Mouse (Mus musculus): ENCODE measurements around the gene Ahsg. TPM values are rescaled to one million over a fixed set of nuclear protein-coding genes. Genes with fewer than 3 reads are reported as not detected.

Ahsg gene
- polyA plus RNA-seq, 1 experiment from 2014 or later = 2,676 TPM

- Histone ChIP-seq H3K27ac (replicated peaks) (no peak overlapping the region), H3K4me3 (replicated peaks) (no peak overlapping the region), H3K27me3 (no peaks in the 10 kb centered on the region), H3K4me2 (no peak overlapping the region), H3K36me3 (replicated peaks) (peaks cover 63% of the 10 kb centered on the region), H3K4me1 (replicated peaks) (no peaks in the 10 kb centered on the region), H3K9me3 (replicated peaks) (no peaks in the 10 kb centered on the region), H3K9ac (no peak overlapping the region)
- WGBS (ENCODE audit: insufficient replicate concordance) = 89% methylated on average over 8 of the region's 8 CpGs
- ATAC-seq (ENCODE audit: insufficient read depth) = no peak
Observed at GRCm38 (mm10) chr16:22872397-22872796, 18.7 kb upstream of the Ahsg start.

DNA sequence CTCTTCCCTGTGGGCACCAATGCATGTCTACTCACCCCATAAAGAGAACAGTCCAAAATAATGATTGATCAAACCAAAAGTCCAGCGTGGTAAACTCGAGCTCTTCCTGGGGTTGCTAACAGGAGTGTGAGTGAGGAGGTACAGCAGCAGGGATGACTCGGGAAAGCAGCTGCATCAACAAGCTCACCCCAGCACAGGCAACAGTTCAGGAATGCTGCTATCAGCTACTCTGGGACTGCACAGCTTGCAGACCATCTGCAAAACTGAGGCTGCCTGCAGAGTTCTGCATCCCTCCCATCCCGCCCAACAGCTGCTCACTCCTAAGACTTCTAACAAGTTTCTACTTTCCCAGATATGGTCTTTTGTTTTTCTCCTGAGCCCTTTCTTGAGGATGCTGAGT lies 17.7 kb upstream of the Ahsg start:
- Histone ChIP-seq H3K27ac (replicated peaks) (no peak overlapping the region), H3K27me3 (no peaks in the 10 kb centered on the region), H3K4me2 (no peak overlapping the region), H3K4me1 (replicated peaks) (no peaks in the 10 kb centered on the region), H3K36me3 (replicated peaks) (peaks cover 54% of the 10 kb centered on the region), H3K9ac (no peak overlapping the region), H3K9me3 (replicated peaks) (no peaks in the 10 kb centered on the region), H3K4me3 (replicated peaks) (no peak overlapping the region)
- no peak for ATAC-seq (ENCODE audit: insufficient read depth)
- 66% methylated on average over 4 of the region's 4 CpGs for WGBS (ENCODE audit: insufficient replicate concordance)

- ATAC-seq (ENCODE audit: insufficient read depth) = no peak
- Histone ChIP-seq H3K4me1 (replicated peaks) (no peaks in the 10 kb centered on the region; the same call in 1 of the 2 replicates), H3K4me3 (replicated peaks) (no peak overlapping the region), H3K9me3 (replicated peaks) (no peaks in the 10 kb centered on the region), H3K27me3 (no peaks in the 10 kb centered on the region), H3K27ac (replicated peaks) (no peak overlapping the region), H3K9ac (no peak overlapping the region), H3K4me2 (no peak overlapping the region), H3K36me3 (replicated peaks) (peaks cover 24% of the 10 kb centered on the region)
- 49% methylated on average over 9 of the region's 9 CpGs for WGBS (ENCODE audit: insufficient replicate concordance)
Observed at GRCm38 (mm10) chr16:22876218-22877043, 14.6 kb upstream of the Ahsg start.

GRCm38 (mm10) chr16:22877660-22878390 lies 13.3 kb upstream of the Ahsg start:
- 72% methylated on average over 11 of the region's 11 CpGs for WGBS (ENCODE audit: insufficient replicate concordance)
- Histone ChIP-seq H3K36me3 (replicated peaks) (peaks cover 10% of the 10 kb centered on the region), H3K4me3 (replicated peaks) (no peak overlapping the region), H3K4me2 (no peak overlapping the region), H3K9ac (no peak overlapping the region), H3K9me3 (replicated peaks) (no peaks in the 10 kb centered on the region), H3K27ac (replicated peaks) (no peak overlapping the region), H3K27me3 (no peaks in the 10 kb centered on the region), H3K4me1 (replicated peaks) (peaks cover 11% of the 10 kb centered on the region)
- no peak for ATAC-seq (ENCODE audit: insufficient read depth)

GRCm38 (mm10) chr16:22878716-22879115 lies 12.4 kb upstream of the Ahsg start:
- no peak overlapping the region for H3K27ac ChIP-seq (replicated peaks)
- no peaks in the 10 kb centered on the region for H3K27me3 ChIP-seq
- H3K9me3 ChIP-seq (replicated peaks) = no peaks in the 10 kb centered on the region
- peaks cover under 1% of the 10 kb centered on the region; the same call in 1 of the 2 replicates for H3K36me3 ChIP-seq (replicated peaks)
- H3K4me1 ChIP-seq (replicated peaks) = peaks cover 17% of the 10 kb centered on the region
- WGBS (ENCODE audit: insufficient replicate concordance) = 57% methylated on average over 7 of the region's 7 CpGs
- H3K9ac ChIP-seq = no peak overlapping the region
- no peak overlapping the region for H3K4me2 ChIP-seq
- H3K4me3 ChIP-seq (replicated peaks) = no peak overlapping the region
- no peak for ATAC-seq (ENCODE audit: insufficient read depth)

DNA sequence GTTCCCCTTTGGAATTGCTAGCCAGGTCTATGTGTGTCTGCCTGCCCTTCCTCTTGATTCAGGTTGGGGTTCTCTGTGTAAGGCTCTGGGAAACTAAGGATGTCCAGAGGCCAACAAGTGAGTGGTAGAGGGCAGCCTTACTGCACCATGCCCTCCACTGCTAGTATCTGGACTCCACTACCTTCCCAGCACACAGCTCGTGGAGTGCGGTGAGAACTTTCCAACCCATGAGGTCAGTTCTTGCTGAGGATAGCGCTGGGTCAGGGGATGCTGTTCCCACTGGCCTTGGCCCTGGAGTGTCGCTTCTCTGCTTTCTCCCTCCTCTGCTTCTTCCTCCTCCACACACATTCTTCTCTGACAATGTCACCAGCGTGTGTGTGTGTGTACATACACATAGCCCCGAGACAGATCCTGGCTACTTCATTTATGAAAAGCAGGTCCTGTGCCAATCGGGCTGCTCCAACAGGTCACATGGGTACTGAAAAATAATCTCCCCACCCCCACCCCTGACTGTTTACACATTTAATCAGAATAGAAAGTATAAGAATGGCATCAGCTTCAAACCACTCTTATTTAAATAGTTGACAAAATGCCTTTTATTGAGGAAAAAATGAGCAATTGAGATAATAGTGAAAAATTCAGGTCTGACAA lies 11.0 kb upstream of the Ahsg start:
- Histone ChIP-seq H3K27ac (replicated peaks) (no peak overlapping the region), H3K4me3 (replicated peaks) (no peak overlapping the region), H3K36me3 (replicated peaks) (no peaks in the 10 kb centered on the region), H3K4me1 (replicated peaks) (peaks cover 17% of the 10 kb centered on the region), H3K9ac (no peak overlapping the region), H3K9me3 (replicated peaks) (no peaks in the 10 kb centered on the region), H3K27me3 (no peaks in the 10 kb centered on the region), H3K4me2 (no peak overlapping the region)
- 63% methylated on average over 7 of the region's 7 CpGs for WGBS (ENCODE audit: insufficient replicate concordance)
- ATAC-seq (ENCODE audit: insufficient read depth) = no peak

DNA sequence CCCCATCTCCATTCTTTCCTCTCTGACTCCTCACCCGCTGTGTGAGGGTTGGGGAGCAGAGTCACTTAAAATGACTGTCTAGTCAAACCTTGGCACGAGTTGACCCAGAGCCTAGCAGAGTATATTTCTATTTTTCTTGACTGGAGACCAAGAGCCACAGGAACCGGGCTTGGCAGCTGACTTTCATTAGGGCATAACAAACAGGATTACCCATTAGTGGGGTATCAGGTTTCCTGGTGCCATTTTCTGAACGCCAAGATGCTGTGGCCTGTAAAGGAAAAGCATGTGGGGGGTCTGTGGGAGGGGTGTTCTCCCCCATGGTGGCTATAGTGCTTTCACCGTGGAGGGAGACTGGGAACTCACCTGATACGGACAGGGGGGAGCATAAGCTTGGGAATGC lies 10.2 kb upstream of the Ahsg start:
- WGBS (ENCODE audit: insufficient replicate concordance) = 33% methylated on average over 6 of the region's 6 CpGs
- Histone ChIP-seq H3K9ac (no peak overlapping the region), H3K27ac (replicated peaks) (peak overlapping the region; percentile 69), H3K27me3 (no peaks in the 10 kb centered on the region), H3K9me3 (replicated peaks) (no peaks in the 10 kb centered on the region), H3K36me3 (replicated peaks) (no peaks in the 10 kb centered on the region), H3K4me3 (replicated peaks) (no peak overlapping the region), H3K4me1 (replicated peaks) (peaks cover 23% of the 10 kb centered on the region), H3K4me2 (no peak overlapping the region)
- no peak for ATAC-seq (ENCODE audit: insufficient read depth)

- ATAC-seq (ENCODE audit: insufficient read depth) = peak; percentile 78
- Histone ChIP-seq H3K4me2 (no peak overlapping the region), H3K4me3 (replicated peaks) (no peak overlapping the region), H3K4me1 (replicated peaks) (peaks cover 23% of the 10 kb centered on the region), H3K36me3 (replicated peaks) (no peaks in the 10 kb centered on the region), H3K9me3 (replicated peaks) (no peaks in the 10 kb centered on the region), H3K27me3 (no peaks in the 10 kb centered on the region), H3K9ac (no peak overlapping the region), H3K27ac (replicated peaks) (peak overlapping the region; percentile 81)
- 17% methylated on average over 4 of the region's 4 CpGs for WGBS (ENCODE audit: insufficient replicate concordance)
Observed at GRCm38 (mm10) chr16:22881487-22881886, 9.6 kb upstream of the Ahsg start.

DNA sequence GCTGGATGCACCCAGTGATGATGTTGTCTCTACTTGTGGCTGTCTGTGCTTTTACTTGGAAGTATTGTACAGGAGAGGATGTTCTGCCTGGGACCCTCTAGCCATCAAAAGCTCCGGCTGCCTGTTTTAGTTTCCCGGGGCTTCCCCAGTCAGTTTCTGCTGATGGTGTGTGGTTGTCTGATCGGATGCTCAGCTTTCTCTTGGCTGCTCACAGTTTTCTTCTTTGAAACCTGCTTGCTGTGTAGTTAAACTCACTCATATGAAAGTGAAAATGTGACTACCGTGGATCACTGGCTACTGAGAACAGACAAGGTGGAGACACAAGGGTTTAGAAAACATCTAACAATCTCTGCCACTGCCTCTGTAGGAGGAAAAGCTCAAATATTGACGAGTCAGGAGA lies 7.6 kb upstream of the Ahsg start:
- Histone ChIP-seq H3K9me3 (replicated peaks) (no peaks in the 10 kb centered on the region), H3K4me2 (no peak overlapping the region), H3K9ac (no peak overlapping the region), H3K4me3 (replicated peaks) (no peak overlapping the region), H3K36me3 (replicated peaks) (no peaks in the 10 kb centered on the region), H3K27me3 (no peaks in the 10 kb centered on the region), H3K27ac (replicated peaks) (0 out of 2 replicates have a peak overlapping the region, but pooled peaks have one; percentile 14), H3K4me1 (replicated peaks) (peaks cover 23% of the 10 kb centered on the region)
- ATAC-seq (ENCODE audit: insufficient read depth) = no peak
- 59% methylated on average over 5 of the region's 5 CpGs for WGBS (ENCODE audit: insufficient replicate concordance)

DNA sequence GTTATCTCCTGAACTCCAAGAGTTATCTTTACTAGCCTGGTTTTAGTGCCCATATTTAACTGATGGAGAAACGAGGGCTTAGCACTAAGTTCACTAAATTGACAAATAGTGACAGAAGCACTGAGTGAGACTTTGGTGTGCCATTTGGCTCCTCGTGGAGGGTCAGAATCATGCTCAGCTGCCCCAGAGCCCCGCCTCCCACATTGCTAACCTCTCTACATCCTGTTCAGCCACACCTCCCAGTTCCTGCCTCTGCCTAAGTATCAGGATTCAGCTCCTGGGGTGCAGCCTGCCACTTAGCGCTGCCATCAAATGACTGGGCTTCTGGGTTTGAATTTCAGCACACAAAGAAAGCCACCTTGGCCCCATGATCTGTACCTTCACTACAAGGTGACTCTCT lies 5.7 kb upstream of the Ahsg start:
- peaks cover 34% of the 10 kb centered on the region for H3K4me1 ChIP-seq (replicated peaks)
- H3K27ac ChIP-seq (replicated peaks) = peak overlapping the region; percentile 48; the same call in 1 of the 2 replicates
- no peaks in the 10 kb centered on the region for H3K27me3 ChIP-seq
- 12% methylated on average over 4 of the region's 4 CpGs for WGBS (ENCODE audit: insufficient replicate concordance)
- H3K4me3 ChIP-seq (replicated peaks) = no peak overlapping the region
- H3K9me3 ChIP-seq (replicated peaks) = no peaks in the 10 kb centered on the region
- H3K4me2 ChIP-seq = peak overlapping the region; percentile 5
- H3K36me3 ChIP-seq (replicated peaks) = no peaks in the 10 kb centered on the region
- no peak for ATAC-seq (ENCODE audit: insufficient read depth)
- no peak overlapping the region for H3K9ac ChIP-seq

- H3K9me3 ChIP-seq (replicated peaks) = no peaks in the 10 kb centered on the region
- no peak overlapping the region for H3K4me3 ChIP-seq (replicated peaks)
- 0 out of 2 replicates have a peak, but pooled peaks have one; percentile 14 for ATAC-seq (ENCODE audit: insufficient read depth)
- H3K27ac ChIP-seq (replicated peaks) = peak overlapping the region; percentile 61
- H3K9ac ChIP-seq = no peak overlapping the region
- peak overlapping the region; percentile 32 for H3K4me2 ChIP-seq
- no peaks in the 10 kb centered on the region for H3K27me3 ChIP-seq
- 44% methylated on average over 3 of the region's 3 CpGs for WGBS (ENCODE audit: insufficient replicate concordance)
- peaks cover 36% of the 10 kb centered on the region for H3K4me1 ChIP-seq (replicated peaks)
- H3K36me3 ChIP-seq (replicated peaks) = no peaks in the 10 kb centered on the region
Observed at GRCm38 (mm10) chr16:22886726-22887125, 4.4 kb upstream of the Ahsg start.
